Mouse (Mus musculus): Measurements from ENCODE around the gene Sytl1. TPM values are rescaled to one million over a fixed set of nuclear protein-coding genes. Genes with fewer than 3 reads are reported as not detected.

The Sytl1 gene
- total and polyA plus RNA-seq, 2 experiments from 2014 or later = 0.79 to 3.6 TPM

DNA sequence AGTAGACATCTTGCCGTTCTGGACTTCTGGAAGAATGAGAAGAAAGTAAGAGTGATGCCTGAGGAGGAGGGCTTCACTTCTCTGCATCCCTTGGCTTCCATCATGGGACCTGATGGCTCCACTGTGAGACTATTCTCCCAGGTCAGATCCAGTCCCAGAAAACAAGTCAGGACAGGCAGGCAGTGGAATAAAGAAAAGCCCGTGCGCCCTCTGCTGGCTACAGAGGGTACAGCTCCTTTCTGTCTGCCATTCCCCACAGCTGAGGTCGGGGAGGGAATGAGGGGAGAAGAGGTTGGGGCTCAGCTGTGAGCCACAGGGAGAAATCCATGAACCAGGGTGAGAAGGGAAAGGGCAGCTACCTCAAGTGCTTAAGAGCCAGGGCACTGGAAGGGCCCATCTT lies 38.9 kb upstream of the Sytl1 start:
- 27% methylated on average over 4 of the region's 4 CpGs for WGBS
- TF ChIP-seq EP300 (IDR thresholded peaks at IDR 0.05; ENCODE audit: low read depth) = no peak
- TF ChIP-seq CTCF (IDR thresholded peaks at IDR 0.05; ENCODE audit: low read depth) = peak; percentile 89
- Histone ChIP-seq H3K9me3 (replicated peaks; ENCODE audit: control insufficient read depth, low read length) (no peaks in the 10 kb centered on the region), H3K36me3 (replicated peaks; ENCODE audit: control insufficient read depth, insufficient read depth, low read length) (peaks cover 50% of the 10 kb centered on the region), H3K4me2 (ENCODE audit: low read depth, low read length) (no peak overlapping the region), H3K9ac (replicated peaks; ENCODE audit: low read depth, low read length) (no peak overlapping the region), H3K4me1 (ENCODE audit: control insufficient read depth, insufficient read depth) (no peaks in the 10 kb centered on the region), H3K27ac (ENCODE audit: low read depth) (no peak overlapping the region), H3K27me3 (ENCODE audit: control insufficient read depth, insufficient read depth, low read length) (no peaks in the 10 kb centered on the region), H3K4me3 (ENCODE audit: low read depth, low read length) (no peak overlapping the region)
- ATAC-seq (ENCODE audit: insufficient read depth, low read depth) = no peak
- peak; percentile 54 for DNase-seq (ENCODE audit: low spot score)

- no peak overlapping the region for H3K27ac ChIP-seq (ENCODE audit: low read depth)
- no peaks in the 10 kb centered on the region for H3K9me3 ChIP-seq (replicated peaks; ENCODE audit: control insufficient read depth, low read length)
- ATAC-seq (ENCODE audit: insufficient read depth, low read depth) (no peak), DNase-seq (ENCODE audit: low spot score) (no peak)
- H3K4me3 ChIP-seq (ENCODE audit: low read depth, low read length) = no peak overlapping the region
- H3K4me1 ChIP-seq (ENCODE audit: control insufficient read depth, insufficient read depth) = no peaks in the 10 kb centered on the region
- TF ChIP-seq EP300 (IDR thresholded peaks at IDR 0.05; ENCODE audit: low read depth) (no peak), CTCF (IDR thresholded peaks at IDR 0.05; ENCODE audit: low read depth) (no peak)
- H3K4me2 ChIP-seq (ENCODE audit: low read depth, low read length) = no peak overlapping the region
- 90% methylated on average over 11 of the region's 11 CpGs for WGBS
- peaks cover 62% of the 10 kb centered on the region for H3K36me3 ChIP-seq (replicated peaks; ENCODE audit: control insufficient read depth, insufficient read depth, low read length)
- no peak overlapping the region for H3K9ac ChIP-seq (replicated peaks; ENCODE audit: low read depth, low read length)
- no peaks in the 10 kb centered on the region for H3K27me3 ChIP-seq (ENCODE audit: control insufficient read depth, insufficient read depth, low read length)
These were observed 37.5 kb upstream of the Sytl1 start for GRCm38 (mm10) chr4:133300421-133300820.

GRCm38 (mm10) chr4:133299701-133300100 lies 36.8 kb upstream of the Sytl1 start:
- WGBS = 54% methylated on average over 5 of the region's 5 CpGs
- Histone ChIP-seq H3K4me1 (ENCODE audit: control insufficient read depth, insufficient read depth) (no peaks in the 10 kb centered on the region), H3K9ac (replicated peaks; ENCODE audit: low read depth, low read length) (no peak overlapping the region), H3K4me3 (ENCODE audit: low read depth, low read length) (no peak overlapping the region), H3K27ac (ENCODE audit: low read depth) (no peak overlapping the region), H3K36me3 (replicated peaks; ENCODE audit: control insufficient read depth, insufficient read depth, low read length) (peaks cover 69% of the 10 kb centered on the region), H3K9me3 (replicated peaks; ENCODE audit: control insufficient read depth, low read length) (no peaks in the 10 kb centered on the region), H3K4me2 (ENCODE audit: low read depth, low read length) (no peak overlapping the region), H3K27me3 (ENCODE audit: control insufficient read depth, insufficient read depth, low read length) (no peaks in the 10 kb centered on the region)
- ATAC-seq (ENCODE audit: insufficient read depth, low read depth) (no peak), DNase-seq (ENCODE audit: low spot score) (no peak)
- TF ChIP-seq CTCF (IDR thresholded peaks at IDR 0.05; ENCODE audit: low read depth) (no peak), EP300 (IDR thresholded peaks at IDR 0.05; ENCODE audit: low read depth) (no peak)

DNA sequence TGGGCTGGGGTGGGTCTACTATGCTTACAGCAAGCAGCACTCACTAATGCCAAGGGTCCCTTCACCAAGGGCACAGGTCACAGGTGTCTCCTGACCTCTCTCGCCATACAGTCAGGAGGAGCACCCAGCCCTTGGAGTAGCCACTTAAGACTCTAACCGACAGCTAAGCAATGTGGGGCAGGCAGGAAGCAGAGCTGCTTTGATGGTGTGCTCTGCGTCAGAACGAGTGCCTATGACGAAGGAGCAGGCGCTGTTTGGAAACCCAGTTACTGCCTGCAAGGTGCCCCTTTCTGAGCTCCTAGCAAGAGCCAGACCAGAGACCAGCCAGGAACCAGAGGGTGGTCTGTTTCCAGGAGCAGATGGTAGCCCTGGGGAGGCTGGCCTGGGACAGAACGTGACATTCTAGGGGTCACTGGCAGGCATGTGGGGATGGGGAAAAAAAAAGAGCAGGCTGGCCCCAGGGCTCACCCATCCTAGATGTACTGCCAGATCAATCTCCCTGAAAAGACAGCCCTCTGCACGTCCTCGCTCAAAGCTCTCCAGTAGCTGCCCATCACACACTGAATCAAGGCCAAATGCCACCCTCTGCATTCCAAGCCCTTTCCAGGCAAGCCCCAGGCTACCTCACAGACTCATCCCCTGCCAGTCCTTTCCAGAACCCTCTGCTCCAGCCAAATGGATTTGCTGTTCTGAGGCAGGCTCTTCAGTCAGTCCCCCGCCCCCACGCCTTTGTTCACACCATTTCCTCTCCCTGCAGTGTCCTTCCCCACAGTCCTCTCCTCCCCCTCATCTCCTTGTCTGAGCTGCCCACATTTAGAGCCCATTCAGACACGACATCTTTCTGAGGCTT lies 35.8 kb upstream of the Sytl1 start:
- 56% methylated on average over 12 of the region's 12 CpGs for WGBS
- Histone ChIP-seq H3K4me1 (ENCODE audit: control insufficient read depth, insufficient read depth) (no peaks in the 10 kb centered on the region), H3K27me3 (ENCODE audit: control insufficient read depth, insufficient read depth, low read length) (no peaks in the 10 kb centered on the region), H3K4me2 (ENCODE audit: low read depth, low read length) (no peak overlapping the region), H3K9ac (replicated peaks; ENCODE audit: low read depth, low read length) (no peak overlapping the region), H3K9me3 (replicated peaks; ENCODE audit: control insufficient read depth, low read length) (no peaks in the 10 kb centered on the region), H3K4me3 (ENCODE audit: low read depth, low read length) (no peak overlapping the region), H3K27ac (ENCODE audit: low read depth) (peak overlapping the region; percentile 10; the same call in 1 of the 2 replicates), H3K36me3 (replicated peaks; ENCODE audit: control insufficient read depth, insufficient read depth, low read length) (peaks cover 78% of the 10 kb centered on the region)
- ATAC-seq (ENCODE audit: insufficient read depth, low read depth) (no peak), DNase-seq (ENCODE audit: low spot score) (no peak)
- TF ChIP-seq EP300 (IDR thresholded peaks at IDR 0.05; ENCODE audit: low read depth) (no peak), CTCF (IDR thresholded peaks at IDR 0.05; ENCODE audit: low read depth) (no peak)

GRCm38 (mm10) chr4:133297801-133298238 lies 34.9 kb upstream of the Sytl1 start:
- no peaks in the 10 kb centered on the region for H3K9me3 ChIP-seq (replicated peaks; ENCODE audit: control insufficient read depth, low read length)
- 3% methylated on average over 5 of the region's 5 CpGs for WGBS
- DNase-seq (ENCODE audit: low spot score) (peak; percentile 81), ATAC-seq (ENCODE audit: insufficient read depth, low read depth) (peak; percentile 83)
- no peak overlapping the region for H3K4me3 ChIP-seq (ENCODE audit: low read depth, low read length)
- no peak overlapping the region for H3K4me2 ChIP-seq (ENCODE audit: low read depth, low read length)
- no peaks in the 10 kb centered on the region for H3K27me3 ChIP-seq (ENCODE audit: control insufficient read depth, insufficient read depth, low read length)
- peaks cover 69% of the 10 kb centered on the region for H3K36me3 ChIP-seq (replicated peaks; ENCODE audit: control insufficient read depth, insufficient read depth, low read length)
- peak overlapping the region; percentile 10; the same call in 1 of the 2 replicates for H3K27ac ChIP-seq (ENCODE audit: low read depth)
- TF ChIP-seq CTCF (IDR thresholded peaks at IDR 0.05; ENCODE audit: low read depth) = peak; percentile 91
- TF ChIP-seq EP300 (IDR thresholded peaks at IDR 0.05; ENCODE audit: low read depth) = no peak
- no peaks in the 10 kb centered on the region for H3K4me1 ChIP-seq (ENCODE audit: control insufficient read depth, insufficient read depth)
- H3K9ac ChIP-seq (replicated peaks; ENCODE audit: low read depth, low read length) = no peak overlapping the region

Data from heart, postnatal 0 days (tissue).